Mouse (Mus musculus) embryonic fibroblast, embryonic 13.5 days (primary cell): ENCODE results near the gene Oxsm.

Experiments
- CTCF ChIP-seq: IDR thresholded peaks from 2 replicates; pipeline ENCODE4 v1.5.1; 2011; ENCODE audit warnings: mild to moderate bottlenecking, control low read depth, low read length, moderate library complexity, borderline replicate concordance; ENCODE audit not compliant: insufficient read depth
- POLR2A ChIP-seq: IDR thresholded peaks from 2 replicates; pipeline ENCODE4 v1.6.1; 2011; ENCODE audit warnings: low read depth, mild to moderate bottlenecking, control low read depth, low read length, moderate library complexity

DNA sequence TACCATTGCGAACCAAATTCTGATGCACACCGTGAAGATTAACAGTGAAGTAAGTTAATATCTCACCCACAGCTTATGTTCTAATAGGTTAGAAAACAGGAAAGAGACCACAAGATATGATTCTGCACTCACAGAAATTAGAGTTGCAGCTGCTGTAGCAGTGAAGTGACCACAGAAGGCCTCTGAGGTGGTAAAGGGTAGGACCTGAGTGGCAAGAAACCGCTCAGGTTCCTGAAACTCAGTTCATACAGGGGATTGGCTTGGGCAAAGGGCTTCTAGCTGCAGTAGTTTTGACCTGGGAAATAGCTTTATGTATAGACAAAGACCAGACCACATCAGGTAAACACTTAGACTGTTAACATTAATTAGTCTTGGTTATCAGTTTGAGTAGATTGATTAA, 6.1 kb upstream of the Oxsm start:
- TF ChIP-seq CTCF, result no peak
- no peak for TF ChIP-seq POLR2A
